Mouse (Mus musculus) frontal cortex, adult (tissue): ENCODE measurements around the gene Car14.
"Not testable (repeated sequence)": the region's sequence is repeated elsewhere in the genome, so short reads cannot be mapped to it uniquely, and the experiment has no call there.

Experiments used
- ATAC-seq: cut with Nextera tagmentation; 2 replicates; pipeline ENCODE4 v1.9.2; 2017; ENCODE audit warnings: mild to moderate bottlenecking, moderate library complexity, mixed read lengths; ENCODE audit not compliant: low TSS enrichment

Car14 gene

GRCm38 (mm10) chr3:95904568-95904967 lies at the start of gene Car14:
Gene Car14, minus strand, starts transcription at chr3:95904691.
- no peak for ATAC-seq

GRCm38 (mm10) chr3:95953522-95953921 lies 49.0 kb upstream of the Car14 start:
- no peak for ATAC-seq

DNA sequence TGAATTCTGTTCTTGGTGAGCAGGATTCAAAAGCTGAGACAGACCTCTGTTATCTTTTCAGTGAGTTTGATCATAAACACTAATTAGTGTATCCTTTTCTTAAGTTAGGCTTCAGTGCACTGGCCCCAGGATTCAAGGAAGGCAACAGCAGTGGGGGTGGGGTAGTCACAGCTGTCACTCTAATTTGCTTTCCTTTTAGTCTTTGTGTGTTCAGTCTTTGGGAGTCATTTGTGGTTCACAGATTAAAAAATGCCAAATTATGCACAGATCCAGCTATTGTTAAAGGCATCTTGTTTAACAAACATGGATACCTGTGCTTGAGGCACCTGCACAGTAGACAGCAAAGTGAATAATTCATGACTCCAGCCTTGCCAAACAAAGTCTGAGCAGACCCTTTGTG lies 48.5 kb upstream of the Car14 start:
- ATAC-seq = no peak

DNA sequence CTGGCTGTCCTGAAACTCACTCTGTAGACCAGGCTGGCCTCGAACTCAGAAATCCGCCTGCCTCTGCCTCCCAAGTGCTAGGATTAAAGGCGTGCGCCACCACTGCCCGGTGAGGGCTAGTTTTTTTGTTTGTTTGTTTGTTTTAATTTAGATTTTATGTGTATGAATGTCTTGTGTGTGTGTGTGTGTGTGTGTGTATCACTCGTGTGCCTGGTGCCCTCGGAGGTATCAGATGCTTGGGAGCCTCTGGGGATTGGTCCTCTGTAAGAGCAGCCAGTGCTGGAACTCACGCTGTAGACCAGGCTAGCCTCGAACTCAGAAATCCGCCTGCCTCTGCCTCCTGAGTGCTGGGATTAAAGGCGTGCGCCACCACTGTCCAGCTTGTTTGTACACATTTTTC lies 47.1 kb upstream of the Car14 start:
- ATAC-seq = not testable (repeated sequence)

- peak; percentile 97 for ATAC-seq
Observed at GRCm38 (mm10) chr3:95950763-95951551, 46.5 kb upstream of the Car14 start.

GRCm38 (mm10) chr3:95948325-95948724 lies 43.8 kb upstream of the Car14 start:
- ATAC-seq = no peak

GRCm38 (mm10) chr3:95945731-95946240 lies 41.3 kb upstream of the Car14 start:
- no peak for ATAC-seq

DNA sequence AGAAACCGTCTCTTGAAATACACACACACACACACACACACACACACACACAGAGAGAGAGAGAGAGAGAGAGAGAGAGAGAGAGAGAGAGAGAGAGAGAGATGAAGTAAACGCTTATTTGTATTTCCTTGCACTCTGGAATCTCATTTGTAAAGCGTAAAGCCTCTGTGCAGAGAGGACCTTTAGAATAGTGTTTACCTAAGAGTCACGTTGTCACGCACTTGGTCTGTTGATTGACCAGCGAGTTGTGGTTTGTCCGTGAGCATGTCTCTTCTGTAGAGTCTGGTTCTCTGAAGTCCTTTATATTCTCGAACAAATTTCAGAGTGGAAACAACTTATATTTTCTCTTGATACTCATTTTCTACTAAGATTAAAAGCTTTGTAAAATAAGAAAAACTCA lies 40.3 kb upstream of the Car14 start:
- ATAC-seq = no peak

DNA sequence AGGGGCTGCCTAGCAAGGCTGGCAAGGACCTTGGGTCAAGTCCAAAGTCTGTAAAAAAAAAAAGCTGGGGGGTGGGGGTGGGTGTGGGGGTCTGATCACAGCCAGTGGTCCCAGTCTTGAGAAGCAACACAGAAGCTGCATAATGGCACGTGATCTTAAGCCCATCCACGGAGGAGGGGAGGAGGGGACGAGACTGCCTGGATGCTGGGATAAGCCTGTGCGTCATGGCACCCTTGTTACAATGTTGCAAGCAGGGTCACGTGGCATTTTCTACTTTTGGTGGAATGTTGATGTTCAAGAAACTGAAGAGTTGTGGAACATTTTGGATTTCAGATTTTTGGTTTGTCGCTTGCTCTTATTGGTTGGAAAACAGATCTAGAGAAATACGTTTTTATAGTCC lies 38.7 kb upstream of the Car14 start:
- ATAC-seq = no peak

DNA sequence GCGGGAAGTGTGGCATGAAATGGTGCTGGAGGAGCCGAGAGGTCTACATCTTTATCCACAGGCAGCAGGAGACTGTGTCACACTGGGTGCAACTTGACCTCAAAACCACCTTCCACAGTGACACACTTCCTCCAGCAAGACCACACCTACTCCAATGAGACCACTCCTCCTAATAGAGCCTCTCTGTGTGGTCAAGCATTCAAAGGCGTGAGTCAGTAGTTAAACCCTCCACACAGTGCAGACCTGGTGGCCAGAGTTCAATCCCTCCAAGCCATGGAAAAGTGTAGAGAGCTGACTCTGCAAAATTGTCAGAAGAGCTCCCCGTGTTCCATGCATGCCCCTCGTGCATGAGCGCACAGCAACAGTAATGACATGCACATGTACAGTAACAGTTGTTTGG lies 38.3 kb upstream of the Car14 start:
- ATAC-seq = no peak

GRCm38 (mm10) chr3:95938835-95939234 lies 34.3 kb upstream of the Car14 start:
- ATAC-seq = no peak

- no peak for ATAC-seq
Observed at GRCm38 (mm10) chr3:95938217-95938616, 33.7 kb upstream of the Car14 start.

DNA sequence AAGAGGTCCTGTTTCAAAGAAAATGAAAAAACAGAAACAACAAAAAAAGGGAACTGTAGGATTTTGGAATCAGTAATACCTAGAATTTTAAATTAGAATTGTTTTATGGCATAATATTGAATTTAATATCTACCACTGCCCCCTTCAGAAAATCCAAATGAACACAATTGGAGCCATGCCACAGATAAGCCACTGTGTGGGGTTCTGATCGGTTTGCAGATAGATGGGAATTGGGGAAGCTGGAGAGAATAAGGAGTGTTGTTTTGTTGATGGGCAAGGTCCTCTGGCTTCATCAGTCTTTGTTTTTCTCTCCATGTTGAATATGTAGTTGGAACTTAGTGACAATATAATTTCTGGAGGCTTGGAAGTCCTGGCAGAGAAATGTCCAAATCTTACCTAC lies 30.0 kb upstream of the Car14 start:
- no peak for ATAC-seq

- ATAC-seq = no peak
Observed at GRCm38 (mm10) chr3:95933111-95933750, 28.7 kb upstream of the Car14 start.

DNA sequence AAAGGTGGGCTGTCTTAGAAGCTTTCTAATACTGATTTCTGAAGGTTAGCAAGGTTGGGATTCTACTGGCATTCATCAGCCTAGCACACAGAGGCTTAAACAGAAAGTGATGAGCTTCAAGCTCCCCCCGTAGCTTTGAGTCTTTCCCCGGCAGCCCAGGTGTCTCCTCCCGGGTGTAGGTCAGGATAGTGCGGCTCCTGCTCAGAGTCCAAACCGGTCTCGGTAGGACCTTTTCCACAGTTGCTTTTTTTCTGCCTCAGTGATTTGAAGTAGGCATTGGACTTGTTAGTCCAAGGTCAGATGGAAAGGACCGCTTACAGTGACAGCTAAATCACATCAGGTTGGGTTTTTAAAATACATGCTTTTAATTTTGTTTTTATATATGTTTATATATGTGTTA lies 28.1 kb upstream of the Car14 start:
- ATAC-seq = no peak

DNA sequence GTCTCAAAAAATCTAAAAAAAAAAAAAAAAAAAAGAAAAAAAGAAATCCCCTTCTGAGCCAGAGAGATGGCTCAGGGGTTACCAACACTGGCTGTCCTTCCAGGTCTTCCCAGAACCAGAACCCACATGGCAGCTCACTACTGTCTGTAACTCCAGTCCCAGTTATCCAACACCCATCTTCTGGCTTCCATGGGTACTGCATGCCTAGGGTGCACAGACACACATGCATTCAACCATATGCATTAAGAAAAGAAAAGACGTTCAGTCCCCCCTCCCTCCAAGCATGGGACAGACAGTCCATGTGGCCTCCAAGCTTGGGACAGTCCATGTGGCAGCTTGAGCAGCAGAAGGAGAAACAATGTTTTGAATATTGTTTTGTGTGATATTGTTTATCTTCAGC lies 27.7 kb upstream of the Car14 start:
- ATAC-seq = no peak

DNA sequence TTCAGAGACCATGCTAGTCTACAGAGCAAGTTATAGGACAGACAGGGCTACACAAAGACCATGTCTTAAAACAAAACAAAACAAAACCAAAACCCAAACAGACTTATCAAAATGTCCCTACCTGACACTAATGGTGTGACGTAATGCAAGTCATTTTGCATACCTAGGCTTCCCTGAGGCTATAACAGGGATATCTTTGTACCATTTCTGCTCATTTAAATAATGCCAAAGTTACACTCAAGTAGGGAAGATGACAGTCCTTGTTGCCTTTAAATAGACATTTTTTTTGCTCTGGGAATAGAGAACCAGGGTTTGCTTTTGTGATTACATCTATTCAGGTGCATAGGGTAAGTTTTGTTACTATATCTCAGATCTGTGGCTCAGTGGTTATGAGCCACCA lies 27.0 kb upstream of the Car14 start:
- ATAC-seq = no peak

DNA sequence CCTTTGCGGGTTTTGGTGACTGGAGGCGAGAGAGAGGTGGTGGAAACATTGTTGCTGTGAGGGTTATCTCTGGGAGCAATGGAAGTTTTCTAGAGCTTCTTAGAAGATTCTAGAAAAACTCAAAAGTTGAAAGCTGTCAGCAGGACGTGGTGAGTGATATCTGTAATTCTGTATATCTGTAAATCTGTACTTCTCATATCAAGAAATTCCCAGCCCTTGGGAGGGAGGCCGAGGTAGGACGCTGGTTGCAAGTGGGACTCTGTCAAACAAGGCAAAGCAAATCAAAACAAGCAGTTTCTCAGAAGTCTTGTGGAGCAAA lies 25.9 kb upstream of the Car14 start:
- ATAC-seq = no peak

DNA sequence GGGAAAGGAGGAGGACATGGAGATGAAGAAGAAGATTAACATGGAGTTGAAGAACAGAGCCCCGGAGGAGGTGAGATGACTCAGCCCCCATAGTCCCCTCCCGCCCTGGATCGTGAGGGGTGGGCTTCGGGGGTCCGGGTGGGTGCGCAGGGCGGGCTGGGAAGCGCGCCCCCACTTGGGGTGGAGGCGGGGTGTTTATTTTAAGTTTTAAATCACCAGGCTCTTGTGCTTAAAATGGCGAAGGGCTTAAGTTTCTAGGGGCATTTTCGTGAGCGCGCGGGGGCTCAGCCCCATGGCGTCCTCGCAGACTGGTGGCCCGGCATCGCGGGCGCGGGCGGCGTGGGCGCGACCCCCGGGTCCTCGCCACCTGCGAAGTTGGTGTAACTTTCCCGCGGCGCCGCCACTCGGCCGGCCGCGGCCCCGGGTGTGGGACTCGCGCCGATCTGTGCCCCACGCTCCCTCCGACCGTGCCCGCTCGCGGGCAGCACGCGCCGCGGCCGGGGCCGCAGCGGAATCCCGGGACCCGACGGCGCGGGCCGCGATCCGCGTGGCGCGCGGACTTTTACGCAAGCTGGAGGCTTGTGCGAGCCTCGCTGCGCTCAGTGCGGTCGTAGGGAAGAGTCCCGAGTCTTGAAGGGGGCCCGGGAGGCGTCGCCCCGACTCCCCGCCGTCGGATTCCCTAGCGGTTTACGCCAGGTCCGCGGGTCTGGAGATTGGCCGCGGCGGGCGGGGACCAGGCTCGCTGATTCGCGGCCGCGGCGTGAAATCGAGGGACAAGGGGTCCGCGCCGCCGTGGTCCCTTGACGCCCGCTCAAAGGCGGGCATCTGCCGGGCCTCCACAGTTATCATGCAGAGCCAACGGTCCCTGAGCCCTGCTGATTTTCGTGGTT lies 25.3 kb upstream of the Car14 start:
- ATAC-seq = no peak

DNA sequence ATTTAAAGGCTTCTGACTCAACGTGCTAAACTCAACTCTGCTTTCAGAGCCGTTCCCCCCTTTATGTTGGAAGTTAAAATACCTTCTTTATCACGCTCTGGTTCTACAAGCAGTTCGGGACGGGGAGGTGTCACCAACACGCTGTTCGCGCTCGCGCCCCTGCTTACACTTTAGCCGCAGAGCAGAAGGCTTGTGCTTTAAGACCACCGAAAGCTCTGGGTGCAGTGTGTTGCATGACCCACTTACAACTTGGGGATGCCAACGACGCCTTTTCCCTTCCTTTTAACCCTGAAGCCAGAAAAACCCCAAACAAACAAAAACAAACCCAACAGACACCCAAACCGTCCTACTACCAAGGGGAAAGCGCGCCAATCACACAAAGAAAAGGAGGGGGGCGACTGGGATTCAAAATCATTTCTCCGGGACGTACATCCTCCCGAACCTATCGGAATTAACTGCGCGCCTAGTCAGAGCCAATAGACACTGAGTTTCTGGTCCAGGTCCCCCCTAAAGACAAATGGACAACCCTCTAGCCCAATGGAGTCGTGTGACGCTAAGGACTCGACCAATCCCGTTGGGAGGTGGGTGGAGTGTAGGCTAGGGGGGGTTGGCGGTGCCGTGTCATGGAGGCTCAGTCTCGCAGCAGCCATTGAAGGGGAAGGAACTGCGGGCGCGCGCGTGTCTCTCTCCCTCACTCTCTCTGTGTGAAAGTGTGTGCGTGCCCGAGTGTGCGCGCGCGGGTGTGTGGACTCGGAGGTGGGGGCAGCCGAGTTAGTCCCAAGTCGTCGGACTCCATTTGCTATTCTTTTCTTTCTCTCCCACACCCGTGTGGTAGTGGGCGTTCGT lies 24.4 kb upstream of the Car14 start, which contains the start of gene Anp32e:
Gene Anp32e (plus strand): TSS at position 589 of the 846 bp plus-strand sequence.
- ATAC-seq = peak; percentile 99

DNA sequence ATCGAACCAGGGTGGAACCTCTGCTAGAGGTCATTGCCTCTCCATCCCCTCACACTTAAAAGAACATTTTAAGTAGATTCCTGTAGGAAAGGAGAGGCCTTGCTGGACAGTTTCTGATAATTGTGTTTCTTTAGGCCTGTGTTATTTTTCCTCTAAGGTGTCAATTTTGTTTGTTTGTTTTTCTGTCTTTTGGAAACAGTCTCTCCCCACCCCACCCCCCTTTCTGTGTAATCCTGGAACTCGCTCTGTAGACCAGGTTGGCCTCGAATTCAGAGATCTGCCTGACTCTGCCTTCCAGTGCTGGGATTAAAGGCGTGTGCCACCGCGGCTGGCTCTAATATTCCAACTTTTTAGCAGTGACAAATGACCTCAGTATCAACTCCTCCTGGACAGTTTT lies 23.8 kb upstream of the Car14 start:
- ATAC-seq = no peak

DNA sequence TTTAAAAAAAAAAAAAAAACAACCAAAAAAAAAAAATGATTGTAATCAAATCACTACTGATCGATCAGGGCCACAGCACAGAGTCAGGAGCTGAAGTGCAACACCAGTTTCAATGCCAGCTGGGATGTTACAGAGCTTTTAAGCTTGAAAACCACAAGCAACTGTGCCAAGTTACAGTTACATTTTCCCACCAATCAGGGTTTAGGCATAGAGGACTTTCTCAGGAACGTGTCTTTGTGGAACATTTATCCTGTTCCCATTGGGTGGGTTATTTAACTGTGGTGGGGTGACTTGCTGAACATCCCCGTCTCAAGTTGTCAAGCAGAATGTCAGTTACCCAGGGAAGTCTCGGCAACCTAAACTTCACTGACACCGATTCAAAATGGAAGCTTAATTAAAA lies 20.6 kb upstream of the Car14 start:
- ATAC-seq = no peak
